Mouse (Mus musculus) neural tube, embryonic 13.5 days (tissue): ENCODE measurements around the gene Olfml3. TPM values are rescaled to one million over a fixed set of nuclear protein-coding genes. Genes with fewer than 3 reads are reported as not detected.

Experiments
- ATAC-seq: fragments of 200-750 bp; cut with Nextera tagmentation; 2 replicates; pipeline ENCODE4 v1.8.0; 2017; ENCODE audit warnings: low read depth, mild to moderate bottlenecking, moderate TSS enrichment, moderate library complexity
- H3K27ac ChIP-seq: fragments of 300-500 bp; sonication (generic); replicated peaks from 2 replicates; pipeline ENCODE4 v1.5.1; 2015; ENCODE audit warnings: moderate library complexity, mild to moderate bottlenecking, inconsistent platforms
- H3K27me3 ChIP-seq: fragments of 300-500 bp; sonication (generic); 2 replicates; pipeline ENCODE4 v1.6.1; 2015; ENCODE audit warnings: mild to moderate bottlenecking, inconsistent platforms
- H3K36me3 ChIP-seq: fragments of 300-500 bp; sonication (generic); 2 replicates; pipeline ENCODE4 v1.6.1; 2015; ENCODE audit warnings: mild to moderate bottlenecking, inconsistent platforms
- H3K4me1 ChIP-seq: fragments of 300-500 bp; sonication (generic); replicated peaks from 2 replicates; pipeline ENCODE4 v1.6.1; 2015; ENCODE audit warnings: inconsistent platforms
- H3K4me2 ChIP-seq: fragments of 300-500 bp; sonication (generic); 2 replicates; pipeline ENCODE4 v1.6.1; 2015; ENCODE audit warnings: inconsistent platforms, mild to moderate bottlenecking, moderate library complexity
- H3K4me3 ChIP-seq: fragments of 300-500 bp; sonication (generic); 2 replicates; pipeline ENCODE4 v1.5.1; 2015; ENCODE audit warnings: mild to moderate bottlenecking, inconsistent platforms
- H3K9ac ChIP-seq: fragments of 300-500 bp; sonication (generic); 2 replicates; pipeline ENCODE4 v1.6.1; 2015; ENCODE audit warnings: moderate library complexity, mild to moderate bottlenecking, inconsistent platforms
- H3K9me3 ChIP-seq: fragments of 300-500 bp; sonication (generic); 2 replicates; pipeline ENCODE4 v1.6.1; 2016; ENCODE audit warnings: inconsistent platforms
- WGBS: fragments of 180-500 bp; shearing (Covaris S2); methylation state at CpG from one replicate; pipeline ENCODE4 v1.1.7; 2015; 5-methylcytosine and 5-hydroxymethylcytosine counted together
- polyA plus RNA-seq: library from polyadenylated mRNA; unstranded; fragments of >200 nt; fragmentation: Nextera tagmentation; extraction: Ambion mirVana; gene quantifications from 2 replicates; pipeline ENCODE4 v1.2.1, GENCODE M21; 2015

Gene Olfml3
- polyA plus RNA-seq, 1 experiment from 2014 or later = 14.2 TPM

GRCm38 (mm10) chr3:103735776-103736600 lies 1.8 kb downstream of the Olfml3 start:
- no peaks in the 10 kb centered on the region for H3K27me3 ChIP-seq
- peaks cover 66% of the 10 kb centered on the region for H3K4me1 ChIP-seq
- H3K4me3 ChIP-seq = peak overlapping the region; percentile 25; the same call in 1 of the 2 replicates
- H3K4me2 ChIP-seq = peak overlapping the region; percentile 54
- 63% methylated on average over 28 of the region's 28 CpGs for WGBS
- no peak overlapping the region for H3K9ac ChIP-seq
- no peaks in the 10 kb centered on the region for H3K36me3 ChIP-seq
- peak overlapping the region; percentile 88; the same call in 1 of the 2 replicates for H3K27ac ChIP-seq
- no peaks in the 10 kb centered on the region for H3K9me3 ChIP-seq
- no peak for ATAC-seq

- no peaks in the 10 kb centered on the region for H3K9me3 ChIP-seq
- peak overlapping the region; percentile 88 for H3K27ac ChIP-seq
- H3K4me1 ChIP-seq = peaks cover 60% of the 10 kb centered on the region
- no peak for ATAC-seq
- peak overlapping the region; percentile 49 for H3K4me2 ChIP-seq
- WGBS = 8% methylated on average over 11 of the region's 11 CpGs
- no peaks in the 10 kb centered on the region for H3K36me3 ChIP-seq
- H3K4me3 ChIP-seq = no peak overlapping the region
- peak overlapping the region; percentile 55; the same call in 1 of the 2 replicates for H3K9ac ChIP-seq
- no peaks in the 10 kb centered on the region for H3K27me3 ChIP-seq
These were observed 2.9 kb downstream of the Olfml3 start for GRCm38 (mm10) chr3:103734696-103735519.

- Histone ChIP-seq H3K4me1 (peaks cover 60% of the 10 kb centered on the region), H3K4me2 (peak overlapping the region; percentile 49), H3K9me3 (no peaks in the 10 kb centered on the region), H3K9ac (peak overlapping the region; percentile 55), H3K27ac (peak overlapping the region; percentile 88), H3K27me3 (no peaks in the 10 kb centered on the region), H3K36me3 (no peaks in the 10 kb centered on the region), H3K4me3 (peak overlapping the region; percentile 2; the same call in 1 of the 2 replicates)
- ATAC-seq = peak; percentile 74
- WGBS = 12% methylated on average over 19 of the region's 19 CpGs
These were observed 3.8 kb downstream of the Olfml3 start for GRCm38 (mm10) chr3:103733799-103734695.

GRCm38 (mm10) chr3:103733176-103733575 lies 4.6 kb downstream of the Olfml3 start:
- Histone ChIP-seq H3K27me3 (no peaks in the 10 kb centered on the region), H3K4me2 (no peak overlapping the region), H3K36me3 (no peaks in the 10 kb centered on the region), H3K9me3 (no peaks in the 10 kb centered on the region), H3K4me3 (no peak overlapping the region), H3K4me1 (peaks cover 56% of the 10 kb centered on the region), H3K27ac (peak overlapping the region; percentile 88; the same call in 1 of the 2 replicates), H3K9ac (no peak overlapping the region)
- 10% methylated on average over 2 of the region's 2 CpGs for WGBS
- ATAC-seq = no peak

GRCm38 (mm10) chr3:103732116-103732515 lies 5.7 kb downstream of the Olfml3 start:
- Histone ChIP-seq H3K4me1 (peaks cover 46% of the 10 kb centered on the region), H3K4me2 (no peak overlapping the region), H3K4me3 (no peak overlapping the region), H3K27ac (no peak overlapping the region), H3K27me3 (no peaks in the 10 kb centered on the region), H3K36me3 (no peaks in the 10 kb centered on the region), H3K9ac (no peak overlapping the region), H3K9me3 (no peaks in the 10 kb centered on the region)
- WGBS = 75% methylated on average over 3 of the region's 3 CpGs
- ATAC-seq = no peak

- no peaks in the 10 kb centered on the region for H3K36me3 ChIP-seq
- no peak overlapping the region for H3K4me2 ChIP-seq
- H3K4me1 ChIP-seq = peaks cover 27% of the 10 kb centered on the region
- H3K9me3 ChIP-seq = no peaks in the 10 kb centered on the region
- no peak for ATAC-seq
- no peak overlapping the region for H3K27ac ChIP-seq
- H3K4me3 ChIP-seq = no peak overlapping the region
- H3K27me3 ChIP-seq = no peaks in the 10 kb centered on the region
- H3K9ac ChIP-seq = no peak overlapping the region
- WGBS = 93% methylated on average over 9 of the region's 9 CpGs
These were observed 8.0 kb downstream of the Olfml3 start for GRCm38 (mm10) chr3:103729850-103730249.

GRCm38 (mm10) chr3:103727813-103728326 lies 9.9 kb downstream of the Olfml3 start:
- no peak overlapping the region for H3K4me3 ChIP-seq
- H3K9ac ChIP-seq = no peak overlapping the region
- H3K27me3 ChIP-seq = no peaks in the 10 kb centered on the region
- no peaks in the 10 kb centered on the region for H3K36me3 ChIP-seq
- no peak overlapping the region for H3K4me2 ChIP-seq
- 51% methylated on average over 2 of the region's 2 CpGs for WGBS
- peaks cover 8% of the 10 kb centered on the region for H3K4me1 ChIP-seq
- ATAC-seq = no peak
- H3K27ac ChIP-seq = no peak overlapping the region
- H3K9me3 ChIP-seq = no peaks in the 10 kb centered on the region

- WGBS = 53% methylated on average over 3 of the region's 3 CpGs
- no peak overlapping the region for H3K27ac ChIP-seq
- no peak for ATAC-seq
- no peak overlapping the region for H3K9ac ChIP-seq
- no peak overlapping the region for H3K4me3 ChIP-seq
- no peaks in the 10 kb centered on the region for H3K27me3 ChIP-seq
- H3K4me1 ChIP-seq = peaks cover 4% of the 10 kb centered on the region; the same call in 1 of the 2 replicates
- H3K4me2 ChIP-seq = no peak overlapping the region
- no peaks in the 10 kb centered on the region for H3K9me3 ChIP-seq
- H3K36me3 ChIP-seq = no peaks in the 10 kb centered on the region
These were observed 11.2 kb downstream of the Olfml3 start for GRCm38 (mm10) chr3:103726642-103727041.

- no peak for ATAC-seq
- Histone ChIP-seq H3K36me3 (no peaks in the 10 kb centered on the region), H3K9ac (no peak overlapping the region), H3K4me1 (peaks cover 9% of the 10 kb centered on the region), H3K27me3 (no peaks in the 10 kb centered on the region), H3K4me3 (no peak overlapping the region), H3K4me2 (no peak overlapping the region), H3K9me3 (no peaks in the 10 kb centered on the region), H3K27ac (no peak overlapping the region)
- 63% methylated on average over 3 of the region's 3 CpGs for WGBS
These were observed 13.7 kb downstream of the Olfml3 start for GRCm38 (mm10) chr3:103724137-103724536.

- ATAC-seq = no peak
- H3K9me3 ChIP-seq = no peaks in the 10 kb centered on the region
- H3K36me3 ChIP-seq = no peaks in the 10 kb centered on the region
- H3K27me3 ChIP-seq = no peaks in the 10 kb centered on the region
- H3K4me1 ChIP-seq = peaks cover 35% of the 10 kb centered on the region
- no peak overlapping the region for H3K4me3 ChIP-seq
- no peak overlapping the region for H3K27ac ChIP-seq
- 89% methylated on average over 4 of the region's 4 CpGs for WGBS
- H3K9ac ChIP-seq = no peak overlapping the region
- H3K4me2 ChIP-seq = no peak overlapping the region
These were observed 19.1 kb downstream of the Olfml3 start for GRCm38 (mm10) chr3:103718728-103719127.
